Mouse (Mus musculus) frontal cortex, adult 2 months (tissue): ENCODE data around the gene Caln1. TPM values are rescaled to one million over a fixed set of nuclear protein-coding genes. Genes with fewer than 3 reads are reported as not detected.
A peak's percentile ranks its signal among the peaks of the same experiment; 100 is the strongest.

Source experiments
- DNase-seq, 2 experiments: peaks; one replicate each; pipeline ENCODE4 v3.0.0; 2022; ENCODE audit warnings: low spot score in 1 of 2; ENCODE audit errors: extremely low spot score in 1 of 2
- polyA plus RNA-seq: library from polyadenylated mRNA; depleted of rRNA; stranded (reverse); fragments of >200 nt; gene quantifications from 2 replicates; pipeline ENCODE4 v1.2.3, GENCODE M21; 2012

The Caln1 gene
- polyA plus RNA-seq, 1 experiment = 35.6 TPM

- no peak for DNase-seq
These were observed 24.5 kb downstream of the Caln1 start for GRCm38 (mm10) chr5:130393618-130394355.

DNA sequence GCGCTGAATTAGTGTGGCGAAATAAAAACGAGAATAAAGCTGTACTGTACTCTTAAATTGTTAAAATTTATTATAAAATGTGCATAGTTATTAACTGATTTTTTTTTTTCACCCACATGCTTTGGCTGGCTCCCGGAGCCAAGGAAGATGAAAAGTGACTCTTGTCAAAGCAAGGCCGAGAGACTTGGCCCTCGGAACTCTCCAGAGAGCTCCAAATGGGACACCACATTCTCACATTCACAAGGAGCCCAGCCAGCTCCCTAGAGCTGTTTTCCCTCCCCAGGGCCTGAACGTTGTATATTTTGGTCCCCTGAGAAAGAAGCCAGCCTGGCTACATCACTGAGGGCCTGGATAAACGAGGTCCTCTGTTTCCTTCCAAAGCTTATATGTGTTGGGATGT, 25.1 kb downstream of the Caln1 start:
- no peak for DNase-seq

DNA sequence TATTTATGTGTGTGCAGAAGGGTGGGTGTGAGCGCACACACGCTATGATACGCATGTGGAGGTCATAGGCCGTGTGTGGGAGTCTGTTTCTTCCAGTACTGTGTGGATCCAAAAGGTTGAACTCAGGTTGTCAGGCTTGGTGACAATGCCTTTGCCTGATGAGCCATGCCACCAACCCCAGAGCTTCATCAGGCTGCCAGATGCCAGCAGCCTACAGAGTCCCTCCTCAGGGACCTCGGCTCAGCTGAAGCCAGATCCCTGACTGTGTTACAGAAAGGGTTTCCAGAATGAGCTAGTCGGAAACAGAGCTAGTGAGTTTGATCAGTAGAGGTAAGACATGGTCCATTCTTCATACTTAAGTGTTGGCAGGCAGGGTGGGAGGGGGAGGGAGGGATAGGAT, 25.9 kb downstream of the Caln1 start:
- no peak for DNase-seq

DNA sequence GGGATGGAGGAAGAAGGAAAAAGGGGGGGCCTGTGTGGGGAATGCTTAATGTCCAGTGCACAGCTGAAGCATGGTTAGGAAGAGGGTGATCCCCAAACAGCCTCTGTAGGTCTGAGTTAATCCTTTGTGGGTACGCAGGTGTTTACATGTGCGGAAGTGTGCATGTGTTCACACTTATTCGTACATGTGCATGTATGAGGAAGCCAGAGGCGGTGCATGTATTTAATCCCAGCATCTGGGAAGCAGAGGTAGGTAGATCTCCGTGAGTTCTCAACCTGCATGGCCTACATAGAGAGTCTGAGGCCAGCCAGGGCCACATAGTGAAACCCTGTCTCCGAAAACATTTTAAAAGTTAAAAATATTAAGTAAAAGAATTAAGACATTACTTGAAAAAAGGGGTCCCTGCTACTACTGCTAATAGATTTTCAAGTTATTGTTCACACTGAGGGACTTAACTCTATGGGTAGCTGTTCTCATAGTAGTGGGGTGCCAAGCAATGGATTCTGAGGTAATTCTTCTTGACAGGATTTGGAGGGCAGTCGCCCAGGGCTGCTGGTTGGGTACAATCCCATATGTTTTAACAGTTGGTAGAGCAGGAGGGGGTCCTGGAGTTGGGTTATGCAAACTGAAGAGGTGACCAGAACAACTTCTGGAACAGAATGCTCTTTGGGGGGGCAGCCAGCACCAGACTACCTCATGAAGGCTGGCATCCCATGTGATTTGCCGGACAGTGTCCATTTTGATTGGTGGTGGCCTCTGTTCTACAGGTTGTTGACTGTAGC, 31.1 kb downstream of the Caln1 start:
- no peak for DNase-seq

GRCm38 (mm10) chr5:130405201-130405600, 35.9 kb downstream of the Caln1 start:
- peak in 1 of 2 experiments; percentile 77 for DNase-seq

DNA sequence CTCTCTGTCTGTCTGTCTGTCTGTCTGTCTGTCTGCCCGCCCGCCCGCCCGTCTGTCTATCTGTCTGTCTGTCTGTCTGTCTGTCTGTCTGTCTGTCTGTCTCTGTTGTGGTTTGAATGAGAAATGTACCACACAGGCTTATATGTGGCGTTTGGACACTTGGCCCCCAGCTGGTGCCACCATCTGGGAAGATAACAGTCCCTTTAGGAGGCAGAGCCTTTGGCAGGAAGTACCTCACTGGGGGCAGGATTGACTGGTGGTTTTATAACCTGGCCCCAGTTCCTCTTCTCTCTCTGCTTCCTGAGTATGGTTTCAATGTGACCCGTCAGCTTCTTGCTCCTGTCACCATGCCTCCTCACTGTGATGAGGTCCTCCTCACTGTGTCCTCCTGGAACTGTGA, 40.5 kb downstream of the Caln1 start:
- DNase-seq = no peak

GRCm38 (mm10) chr5:130411516-130411915, 42.3 kb downstream of the Caln1 start:
- peak; percentile 48 to 66 for DNase-seq

DNA sequence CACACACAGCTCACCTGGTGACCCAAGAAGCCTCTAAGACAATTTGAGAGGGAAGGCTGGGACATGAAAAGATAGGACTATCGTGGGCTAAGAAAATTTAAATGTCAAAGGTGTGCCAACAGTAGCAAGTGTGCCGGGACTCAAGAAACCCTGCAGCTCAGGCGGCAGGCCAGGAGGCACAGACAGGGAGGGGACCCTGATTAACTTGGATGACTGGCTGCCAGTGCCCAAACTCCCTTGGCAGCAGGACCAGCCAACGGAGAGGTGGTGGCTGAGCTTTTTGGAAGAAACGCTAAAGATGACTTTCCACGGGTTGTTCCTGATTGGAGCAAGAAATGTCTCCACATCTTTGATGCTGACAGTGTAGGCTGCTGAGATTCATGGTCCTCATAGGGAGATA, 78.2 kb downstream of the Caln1 start:
- DNase-seq = no peak

DNA sequence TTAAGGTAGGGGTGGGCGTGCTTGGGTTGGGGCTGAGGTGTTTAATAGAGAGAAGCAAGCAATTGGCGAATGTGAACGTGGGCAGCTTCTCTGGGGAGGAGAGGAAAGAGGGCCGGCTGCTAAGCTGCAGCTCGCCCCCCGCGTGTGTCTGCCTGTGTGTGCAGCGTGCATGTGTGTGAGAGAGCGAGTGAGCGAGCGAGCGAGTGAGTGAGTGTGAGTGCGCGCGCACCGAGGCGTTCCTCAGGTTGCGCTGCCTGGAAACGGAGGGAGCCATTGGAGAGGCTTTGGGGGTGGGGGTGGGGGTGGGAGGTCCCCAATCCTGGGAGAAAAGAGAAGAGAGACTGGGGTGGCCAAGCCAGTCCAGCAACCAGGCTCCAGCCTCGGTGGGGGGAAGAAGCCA, 79.2 kb downstream of the Caln1 start:
- DNase-seq = peak in 1 of 2 experiments; percentile 52

- peak in 1 of 2 experiments; percentile 73 for DNase-seq
These were observed 79.9 kb downstream of the Caln1 start for GRCm38 (mm10) chr5:130448931-130449856.

DNA sequence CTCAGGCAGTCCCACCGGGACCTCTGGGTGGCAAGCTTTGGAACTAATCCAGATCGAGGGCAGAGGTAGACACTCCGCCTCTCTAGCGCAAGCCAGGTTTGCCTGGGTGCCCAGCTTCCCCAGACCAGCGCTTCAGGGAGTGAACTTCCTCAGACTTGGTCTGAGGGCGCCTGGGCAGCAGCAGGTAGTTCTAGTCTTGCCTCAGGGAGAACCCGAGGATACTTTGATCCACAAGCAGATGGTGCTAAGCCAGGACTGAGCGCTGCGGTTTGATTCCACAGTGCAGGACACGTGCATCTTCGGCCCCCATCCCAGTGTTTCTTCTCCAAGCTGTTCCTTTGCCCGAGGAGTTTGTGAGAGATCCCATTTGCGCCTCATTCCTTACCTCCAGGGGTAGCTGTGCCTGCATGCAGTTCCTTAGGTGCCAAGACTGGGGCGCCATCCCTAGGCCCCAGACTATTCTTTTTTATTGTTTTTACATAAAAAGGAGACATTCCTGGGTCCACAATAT, 80.8 kb downstream of the Caln1 start:
- peak in 1 of 2 experiments; percentile 46 for DNase-seq

DNA sequence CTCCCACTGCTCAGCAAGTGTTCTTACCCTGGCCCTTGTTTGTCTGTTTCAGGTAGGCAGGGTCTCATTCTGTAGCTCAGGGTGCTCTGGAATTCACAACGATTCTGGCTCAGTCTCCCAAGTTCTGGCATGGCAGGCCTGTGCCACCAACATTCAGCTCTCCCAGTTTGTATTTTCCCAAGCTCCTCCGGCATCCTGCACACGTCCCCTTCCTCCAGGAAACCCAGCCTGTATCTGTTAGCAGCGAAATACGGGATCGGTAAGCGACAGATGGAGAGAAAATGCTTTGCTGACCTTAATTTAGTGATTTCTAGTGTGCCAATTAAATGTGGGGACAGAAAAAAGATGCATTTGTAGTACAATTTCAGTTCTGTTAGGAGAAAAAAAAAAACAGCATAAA, 88.8 kb downstream of the Caln1 start:
- DNase-seq = no peak

DNA sequence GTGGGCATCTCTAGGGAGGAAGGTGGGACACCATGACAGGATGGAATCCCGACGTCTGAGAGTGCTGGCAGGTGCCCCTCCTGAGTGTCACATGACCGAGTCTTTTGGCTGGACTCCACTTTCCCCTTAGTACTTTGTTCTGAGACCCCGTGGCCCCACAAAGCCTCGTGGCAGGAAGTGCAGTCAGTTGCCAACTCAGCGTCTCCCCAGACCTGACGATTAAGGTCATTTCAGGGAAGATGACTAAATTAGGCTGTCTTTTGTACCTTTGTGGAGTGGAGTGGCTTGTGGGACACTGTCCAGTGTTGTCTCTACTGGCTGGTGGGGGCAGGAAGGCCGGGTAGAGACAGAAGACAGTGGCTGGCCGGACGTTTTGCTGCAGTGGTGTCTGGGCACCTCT, 103.0 kb downstream of the Caln1 start:
- no peak for DNase-seq

DNA sequence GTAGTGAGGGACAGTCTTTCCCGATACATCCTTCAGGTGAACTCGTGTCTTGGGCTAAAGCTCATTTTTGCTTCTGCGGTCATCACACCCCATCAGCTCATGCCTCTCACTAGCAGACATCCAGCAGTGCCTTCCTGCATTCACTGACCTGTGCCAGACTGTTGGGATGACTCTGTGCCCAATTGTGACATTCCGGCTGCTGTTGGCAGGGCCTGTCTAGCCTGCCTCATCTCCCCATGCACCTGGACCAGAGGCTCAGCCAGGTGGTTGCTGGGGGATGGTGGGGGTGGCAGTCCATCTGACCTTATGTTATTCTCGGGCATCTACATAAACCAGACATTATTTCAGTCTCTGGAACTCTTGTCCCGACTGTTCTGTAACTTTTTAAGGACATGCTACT, 105.6 kb downstream of the Caln1 start:
- no peak for DNase-seq

- no peak for DNase-seq
These were observed 107.5 kb downstream of the Caln1 start for GRCm38 (mm10) chr5:130476741-130477140.

- DNase-seq = no peak
These were observed 111.0 kb downstream of the Caln1 start for GRCm38 (mm10) chr5:130480290-130480689.

GRCm38 (mm10) chr5:130491471-130491870, 122.2 kb downstream of the Caln1 start:
- no peak for DNase-seq

- no peak for DNase-seq
These were observed 123.0 kb downstream of the Caln1 start for GRCm38 (mm10) chr5:130492305-130492704.

DNA sequence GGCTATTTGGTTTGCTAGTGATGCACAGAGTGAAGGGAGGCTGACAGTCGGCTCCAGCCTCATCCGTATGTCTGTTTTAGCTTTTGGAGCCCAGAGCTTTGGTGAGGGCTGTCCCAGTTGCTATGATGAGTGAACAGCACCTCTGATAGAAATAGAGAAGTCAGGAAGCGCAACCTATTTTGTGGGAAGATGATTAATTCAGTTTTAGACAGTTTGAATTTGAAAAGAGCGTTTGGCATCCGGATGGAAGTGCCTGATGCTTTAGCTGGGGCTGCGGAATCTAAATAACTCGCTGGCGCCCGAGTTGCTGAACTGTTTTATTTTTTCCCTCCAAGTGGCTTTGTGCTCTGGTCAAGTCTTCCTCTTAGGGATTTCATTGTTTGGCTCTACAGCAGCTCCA, 133.3 kb downstream of the Caln1 start:
- DNase-seq = peak in 1 of 2 experiments; percentile 57

DNA sequence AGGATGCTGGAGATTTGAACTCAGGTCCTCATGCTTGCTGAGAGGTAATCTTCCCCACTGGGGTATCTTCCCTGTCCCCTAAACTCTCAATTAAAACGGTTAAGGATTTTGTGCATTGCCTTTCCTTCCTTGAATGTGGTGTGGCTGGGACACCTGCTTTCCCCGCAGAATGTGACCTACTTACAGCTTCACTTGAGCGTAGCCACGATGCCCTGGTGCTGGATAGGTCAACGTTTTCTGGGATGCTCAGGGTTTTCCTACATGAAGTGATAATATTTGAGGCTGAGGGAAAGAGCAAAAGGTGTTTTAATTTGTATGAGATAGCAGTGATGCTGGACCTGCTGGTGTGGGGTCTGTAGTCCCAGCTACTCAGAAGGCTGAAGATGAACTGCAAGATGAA, 135.6 kb downstream of the Caln1 start:
- DNase-seq = no peak

GRCm38 (mm10) chr5:130510516-130510915, 141.3 kb downstream of the Caln1 start:
- DNase-seq = no peak
